Mouse (Mus musculus) neural tube, embryonic 12.5 days (tissue): ENCODE results near the gene Nhs. TPM values are rescaled to one million over a fixed set of nuclear protein-coding genes. Genes with fewer than 3 reads are reported as not detected.
"Not testable (repeated sequence)": the region's sequence is repeated elsewhere in the genome, so short reads cannot be mapped to it uniquely, and the experiment has no call there.

Experiments used
- ATAC-seq: fragments of 200-750 bp; cut with Nextera tagmentation; 2 replicates; pipeline ENCODE4 v1.8.0; 2017; ENCODE audit warnings: low read depth, mild to moderate bottlenecking, moderate TSS enrichment, moderate library complexity; ENCODE audit not compliant: low FRiP score
- H3K27ac ChIP-seq: fragments of 300-500 bp; sonication (generic); 2 replicates; pipeline ENCODE4 v1.5.1; 2016
- H3K27me3 ChIP-seq: fragments of 300-500 bp; sonication (generic); replicated peaks from 2 replicates; pipeline ENCODE4 v1.6.1; 2016; ENCODE audit warnings: mild to moderate bottlenecking
- H3K36me3 ChIP-seq: fragments of 300-500 bp; sonication (generic); 2 replicates; pipeline ENCODE4 v1.6.1; 2016; ENCODE audit warnings: mild to moderate bottlenecking
- H3K4me1 ChIP-seq: fragments of 300-500 bp; sonication (generic); 2 replicates; pipeline ENCODE4 v1.6.1; 2016
- H3K4me2 ChIP-seq: fragments of 300-500 bp; sonication (generic); replicated peaks from 2 replicates; pipeline ENCODE4 v1.6.1; 2016; ENCODE audit warnings: mild to moderate bottlenecking
- H3K4me3 ChIP-seq: fragments of 300-500 bp; sonication (generic); 2 replicates; pipeline ENCODE4 v1.5.1; 2016
- H3K9ac ChIP-seq: fragments of 300-500 bp; sonication (generic); 2 replicates; pipeline ENCODE4 v1.6.1; 2016; ENCODE audit warnings: mild to moderate bottlenecking
- H3K9me3 ChIP-seq: fragments of 300-500 bp; sonication (generic); 2 replicates; pipeline ENCODE4 v1.6.1; 2016; ENCODE audit warnings: mild to moderate bottlenecking
- WGBS: fragments of 180-500 bp; shearing (Covaris S2); methylation state at CpG from one replicate; pipeline ENCODE4 v1.1.7; 2016; 5-methylcytosine and 5-hydroxymethylcytosine counted together
- polyA plus RNA-seq: library from polyadenylated mRNA; unstranded; fragments of >200 nt; fragmentation: Nextera tagmentation; extraction: Ambion mirVana; gene quantifications from 2 replicates; pipeline ENCODE4 v1.2.1, GENCODE M21; 2016

Gene Nhs
- polyA plus RNA-seq, 1 experiment from 2014 or later, result 2.1 TPM

DNA sequence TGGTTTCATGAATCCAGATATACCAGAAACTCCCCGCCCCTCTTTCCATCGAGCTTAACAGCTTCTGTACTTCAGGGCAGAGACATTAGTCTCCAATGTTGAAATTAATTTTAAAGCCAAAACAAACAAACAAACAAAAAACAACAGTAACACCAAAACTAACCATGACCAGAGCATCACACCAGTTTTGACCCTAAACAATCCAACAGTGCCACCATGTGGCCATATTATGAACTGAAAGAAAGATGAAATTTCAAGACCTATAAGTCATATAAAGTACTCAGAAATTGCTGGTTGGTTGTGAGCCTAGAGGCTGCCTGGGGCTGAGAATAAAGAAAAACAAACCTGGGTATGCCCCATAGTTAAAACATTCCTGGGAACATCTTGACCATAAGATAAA, 333.3 kb downstream of the Nhs start:
- not testable (repeated sequence) for H3K27ac ChIP-seq, H3K9ac ChIP-seq, H3K36me3 ChIP-seq, H3K9me3 ChIP-seq, H3K27me3 ChIP-seq, H3K4me2 ChIP-seq, H3K4me3 ChIP-seq, ATAC-seq, H3K4me1 ChIP-seq
- WGBS, result 17% methylated on average over 2 of the region's 2 CpGs

DNA sequence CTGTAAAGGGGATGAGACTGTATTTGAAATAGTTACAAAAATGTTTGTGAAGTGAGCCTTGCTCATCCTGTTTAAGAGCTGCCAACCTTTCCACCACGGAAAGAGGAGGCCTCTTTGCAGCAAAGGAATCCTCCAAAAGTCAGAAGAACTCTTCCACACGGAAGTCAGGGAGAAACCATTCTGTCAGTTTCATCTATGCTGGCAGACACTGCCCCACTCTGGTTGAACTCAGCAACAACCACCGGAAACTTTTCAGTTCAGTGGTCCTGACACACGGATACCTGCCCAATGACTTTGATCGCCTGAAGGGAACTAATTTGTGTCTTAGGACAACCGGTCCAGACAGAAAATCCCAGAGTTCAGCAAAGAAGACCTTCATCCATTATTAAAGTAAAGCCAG, 369.3 kb downstream of the Nhs start:
- Histone ChIP-seq H3K27ac (no peak overlapping the region), H3K4me3 (no peak overlapping the region), H3K9me3 (no peaks in the 10 kb centered on the region), H3K9ac (no peak overlapping the region), H3K36me3 (no peaks in the 10 kb centered on the region), H3K4me2 (no peak overlapping the region), H3K27me3 (no peaks in the 10 kb centered on the region), H3K4me1 (no peaks in the 10 kb centered on the region)
- ATAC-seq, result no peak
- WGBS, result 31% methylated on average over 6 of the region's 6 CpGs
